Mouse (Mus musculus) gastrocnemius, postnatal 4 days (tissue): ENCODE results near the gene Frmd7. TPM values are rescaled to one million over a fixed set of nuclear protein-coding genes. Genes with fewer than 3 reads are reported as not detected.

Experiments used
- DNase-seq, 2 experiments: peaks; one replicate each; pipeline ENCODE4 v3.0.0; 2021 to 2022; ENCODE audit warnings: low spot score in 2 of 2, mixed read lengths in 2 of 2
- long read RNA-seq, 2 experiments: library from polyadenylated mRNA; stranded (forward); transcript quantifications; one replicate each; pipeline ENCODE4 v2.0.0; 2021
- total RNA-seq, 2 experiments: library from RNA; stranded (reverse); gene quantifications; 2 replicates each; pipeline ENCODE4 v1.2.3; 2021

Frmd7 gene
- total RNA-seq: 1 to 10 TPM in 1 of 2 experiments, under 1 TPM in 1; 0.91 to 1.6 TPM
- long read RNA-seq, experiment 1, partial matches to known transcripts: 1 of 1 reads
- long read RNA-seq, experiment 1, other reads (novel, unspliced or antisense): 0 of 1 reads
- long read RNA-seq, experiment 2, partial matches to known transcripts: 0 of 1 reads
- long read RNA-seq, experiment 2, other reads (novel, unspliced or antisense): 1 of 1 reads

GRCm38 (mm10) chrX:50942610-50943009, at the start of gene Frmd7:
Gene Frmd7 (minus strand): TSS chrX:50942710.
- no peak for DNase-seq

- no peak for DNase-seq
Observed at GRCm38 (mm10) chrX:50991324-50991723, 48.8 kb upstream of the Frmd7 start.

- DNase-seq: no peak
Observed at GRCm38 (mm10) chrX:50989940-50990339, 47.4 kb upstream of the Frmd7 start.

GRCm38 (mm10) chrX:50988581-50988980, 46.1 kb upstream of the Frmd7 start:
- DNase-seq: no peak

GRCm38 (mm10) chrX:50978428-50978827, 35.9 kb upstream of the Frmd7 start:
- no peak for DNase-seq

GRCm38 (mm10) chrX:50972145-50972544, 29.6 kb upstream of the Frmd7 start:
- DNase-seq: no peak

- DNase-seq: no peak
Observed at GRCm38 (mm10) chrX:50969907-50970306, 27.4 kb upstream of the Frmd7 start.

GRCm38 (mm10) chrX:50968157-50968932, 25.8 kb upstream of the Frmd7 start:
- no peak for DNase-seq

- DNase-seq: no peak
Observed at GRCm38 (mm10) chrX:50965157-50965556, 22.6 kb upstream of the Frmd7 start.

- DNase-seq: no peak
Observed at GRCm38 (mm10) chrX:50962955-50963354, 20.4 kb upstream of the Frmd7 start.

- DNase-seq: peak; percentile 24 to 64
Observed at GRCm38 (mm10) chrX:50948633-50949032, 6.1 kb upstream of the Frmd7 start.

GRCm38 (mm10) chrX:50948116-50948515, 5.6 kb upstream of the Frmd7 start:
- DNase-seq: no peak

GRCm38 (mm10) chrX:50937117-50937516, 5.4 kb downstream of the Frmd7 start:
- DNase-seq: no peak

- DNase-seq: no peak
Observed at GRCm38 (mm10) chrX:50930309-50930708, 12.2 kb downstream of the Frmd7 start.

GRCm38 (mm10) chrX:50926893-50927545, 15.5 kb downstream of the Frmd7 start:
- DNase-seq: no peak

GRCm38 (mm10) chrX:50924629-50925364, 17.7 kb downstream of the Frmd7 start:
- DNase-seq: no peak

GRCm38 (mm10) chrX:50918754-50919153, 23.8 kb downstream of the Frmd7 start:
- no peak for DNase-seq

- DNase-seq: no peak
Observed at GRCm38 (mm10) chrX:50917389-50917788, 25.1 kb downstream of the Frmd7 start.

GRCm38 (mm10) chrX:50909915-50910314, 32.6 kb downstream of the Frmd7 start:
- no peak for DNase-seq

- no peak for DNase-seq
Observed at GRCm38 (mm10) chrX:50903497-50903896, 39.0 kb downstream of the Frmd7 start.

GRCm38 (mm10) chrX:50887999-50888398, 54.5 kb downstream of the Frmd7 start:
- DNase-seq: no peak
